Mouse (Mus musculus): ENCODE data around the gene Ccdc152.

DNA sequence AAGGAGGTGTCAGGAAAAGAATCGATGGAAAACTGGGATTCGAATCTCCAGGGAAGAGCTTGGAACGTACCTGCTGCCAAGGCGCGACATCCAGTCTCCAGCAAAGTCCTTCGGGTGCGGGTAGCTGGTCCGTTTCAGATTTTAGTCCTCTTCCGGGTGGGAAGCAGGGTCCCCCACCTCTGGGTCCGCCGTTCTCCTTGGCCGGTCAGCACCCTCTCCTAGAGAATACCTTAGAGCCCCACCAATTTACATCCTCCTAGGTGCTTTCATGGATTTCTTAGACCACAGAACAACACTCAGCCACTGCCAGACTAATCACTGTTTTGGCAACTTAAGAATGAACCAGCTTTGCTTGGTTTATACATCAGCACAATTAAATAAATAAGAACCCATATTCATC is at the start of gene Ccdc152:
- no peak for TF ChIP-seq CTCF (IDR thresholded peaks at IDR 0.05)
- TF ChIP-seq POLR2A (IDR thresholded peaks at IDR 0.05; ENCODE audit: insufficient read depth, low read depth, low read length): no peak
